Mouse (Mus musculus) right cerebral cortex, postnatal 10 days (tissue): ENCODE results near the gene Srgap2.
"Not testable (repeated sequence)": the region's sequence is repeated elsewhere in the genome, so short reads cannot be mapped to it uniquely, and the experiment has no call there.

ENCODE experiments used
- DNase-seq, 2 experiments: peaks; one replicate each; pipeline ENCODE4 v3.0.0; 2021; ENCODE audit warnings: low spot score in 2 of 2

The Srgap2 gene

GRCm38 (mm10) chr1:131527281-131528080 lies at the start of gene Srgap2, which contains the start of gene Fam72a:
Gene Srgap2 (minus strand): TSS chr1:131527352.
Gene Fam72a (plus strand): TSS chr1:131527903.
- DNase-seq = peak; percentile 99

- DNase-seq = no peak
Observed at GRCm38 (mm10) chr1:131573721-131574120, 46.6 kb upstream of the Srgap2 start.

- no peak for DNase-seq
Observed at GRCm38 (mm10) chr1:131570391-131570790, 43.2 kb upstream of the Srgap2 start.

DNA sequence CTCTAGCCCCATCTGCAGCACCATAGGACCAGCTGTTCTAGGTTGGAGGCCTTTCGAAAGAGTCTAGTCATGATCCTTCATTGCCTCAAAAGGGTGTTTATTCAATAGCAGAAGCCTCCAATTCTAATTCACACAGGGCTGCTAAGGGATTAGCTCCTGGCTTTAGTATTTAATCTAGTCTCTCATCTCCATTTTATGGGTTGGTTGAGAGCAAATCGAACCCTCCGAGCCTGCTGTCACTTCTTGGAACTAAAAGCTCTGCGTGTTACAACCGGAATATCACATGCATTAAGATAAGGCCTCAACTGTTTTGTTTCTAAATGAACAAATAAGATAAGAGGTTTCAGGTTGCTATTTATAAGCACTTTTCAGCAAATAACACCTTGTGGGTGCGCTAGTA lies 42.6 kb upstream of the Srgap2 start:
- DNase-seq = no peak

- DNase-seq = not testable (repeated sequence)
Observed at GRCm38 (mm10) chr1:131566056-131566455, 38.9 kb upstream of the Srgap2 start.

GRCm38 (mm10) chr1:131562081-131562480 lies 34.9 kb upstream of the Srgap2 start:
- DNase-seq = no peak

- DNase-seq = no peak
Observed at GRCm38 (mm10) chr1:131560500-131560899, 33.3 kb upstream of the Srgap2 start.

- DNase-seq = peak; percentile 90
Observed at GRCm38 (mm10) chr1:131555042-131555812, 28.1 kb upstream of the Srgap2 start.

DNA sequence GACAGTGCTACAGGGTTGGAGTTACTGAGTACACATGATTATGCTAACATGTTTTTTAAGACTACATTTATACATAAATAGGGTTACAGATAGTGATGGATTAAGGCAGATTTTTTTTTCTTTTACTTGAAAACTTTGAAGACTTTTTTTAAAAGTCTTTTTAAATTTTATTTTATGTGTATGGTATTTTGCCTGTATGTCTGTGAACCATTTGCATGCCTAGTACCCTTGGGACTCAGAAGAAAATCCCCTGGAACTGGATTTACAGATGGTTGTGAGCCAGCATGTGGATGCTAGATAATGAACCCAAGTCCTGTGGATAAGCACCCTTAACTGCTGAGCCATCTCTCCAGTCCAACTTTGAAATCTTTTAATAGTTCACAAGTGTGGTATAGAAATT lies 26.3 kb upstream of the Srgap2 start:
- DNase-seq = no peak

DNA sequence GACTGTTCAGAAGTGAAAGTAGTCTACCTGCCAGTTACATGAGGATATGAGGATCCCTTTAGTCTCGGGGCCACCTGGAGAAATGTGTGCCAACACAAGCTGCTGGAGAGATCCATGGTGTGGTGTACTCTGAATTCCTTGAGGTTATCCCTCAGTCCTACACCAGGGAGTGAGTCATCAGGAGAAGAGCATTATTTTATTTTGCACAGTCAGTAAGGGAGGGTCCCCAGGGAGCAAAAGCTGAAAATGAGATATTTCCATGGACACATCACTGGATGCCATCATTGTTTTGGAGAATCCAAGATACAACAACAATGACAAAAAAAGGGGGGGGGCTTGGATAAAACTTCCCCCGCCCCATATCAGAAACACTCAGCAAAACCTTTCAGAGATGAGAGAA lies 24.8 kb upstream of the Srgap2 start:
- DNase-seq = no peak

DNA sequence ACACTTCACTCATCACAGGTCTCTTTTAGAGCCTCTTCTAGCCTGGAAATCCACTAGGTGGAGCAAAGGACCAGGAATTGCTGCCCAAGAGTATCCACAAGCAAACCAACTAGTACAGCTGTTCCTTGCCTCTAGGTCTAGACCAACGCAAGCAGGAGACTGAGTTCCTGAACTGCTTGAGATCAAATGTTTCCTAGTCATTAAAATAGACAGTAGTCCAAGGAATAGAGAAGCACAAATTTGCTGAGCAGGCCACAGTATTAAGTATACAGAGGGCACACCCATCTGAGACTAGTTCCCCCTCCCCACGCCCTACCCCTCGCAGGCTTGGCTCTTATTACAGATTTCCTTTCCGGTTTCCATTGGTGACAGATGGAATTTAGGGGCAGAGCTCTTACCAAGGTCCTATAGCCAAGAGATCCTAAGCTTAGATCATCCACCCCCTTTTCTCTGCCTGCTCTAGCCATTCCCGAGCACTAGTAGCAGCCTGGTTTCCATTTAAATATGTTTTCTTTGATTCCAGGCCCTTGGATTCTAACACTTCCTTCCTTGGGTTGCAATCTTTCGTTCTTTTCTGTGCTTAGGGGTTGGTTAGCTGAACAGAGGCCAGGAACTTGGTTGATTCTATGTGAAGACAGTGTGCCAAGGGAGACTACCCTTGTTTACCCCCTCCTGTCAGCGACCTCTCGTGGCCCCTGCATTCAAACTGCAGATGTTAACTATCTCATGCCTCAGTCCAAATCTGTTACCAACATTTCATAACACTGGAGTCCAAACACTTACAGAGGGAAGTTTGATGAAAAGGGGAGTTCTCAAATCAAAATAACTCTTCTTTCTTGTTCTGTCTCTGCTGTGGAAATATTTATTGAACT lies 21.6 kb upstream of the Srgap2 start:
- DNase-seq = peak; percentile 65 to 70

DNA sequence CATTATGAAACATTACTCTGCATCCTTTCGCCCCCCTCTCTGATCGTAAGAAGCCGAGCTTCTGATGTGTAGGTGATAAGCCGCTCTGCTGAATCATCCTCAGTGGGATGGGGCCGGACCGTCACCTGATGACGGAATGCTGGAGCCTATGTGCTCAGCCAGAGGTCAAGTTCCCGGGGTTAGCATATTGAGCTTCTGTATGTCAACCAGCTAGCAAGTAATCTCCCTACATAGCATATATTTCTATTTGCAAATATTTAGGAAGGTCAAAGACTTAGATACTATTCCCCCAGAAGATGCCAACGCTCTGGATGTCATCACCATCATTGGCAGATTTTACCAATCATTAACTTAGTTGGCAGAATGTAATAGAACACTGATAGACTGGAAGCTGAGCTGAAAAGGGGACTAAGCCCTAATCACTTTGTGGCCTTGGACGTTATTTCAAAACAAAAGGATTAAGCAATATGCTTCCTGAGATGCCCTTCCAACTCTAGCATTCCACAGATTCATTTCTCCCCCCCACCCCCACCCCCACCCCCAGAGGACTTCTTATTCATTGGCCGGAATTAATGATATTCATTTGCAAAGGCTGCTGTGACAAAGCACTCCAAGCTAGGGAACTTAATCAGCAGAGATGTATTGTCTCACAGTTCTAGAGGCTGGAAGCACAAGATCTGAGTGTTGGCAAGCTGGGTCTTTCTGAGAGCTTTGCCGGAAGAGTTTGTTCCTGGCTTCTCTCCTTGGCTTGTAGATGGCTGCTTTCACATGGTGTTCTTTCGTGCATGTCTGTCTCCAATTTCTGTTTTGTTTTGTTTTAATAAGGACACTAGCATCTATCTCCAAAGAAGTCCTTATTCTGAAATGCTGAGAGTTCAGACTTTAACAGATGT lies 19.9 kb upstream of the Srgap2 start:
- peak in 1 of 2 experiments; percentile 37 for DNase-seq

- peak; percentile 68 to 78 for DNase-seq
Observed at GRCm38 (mm10) chr1:131543886-131544565, 16.9 kb upstream of the Srgap2 start.

GRCm38 (mm10) chr1:131541903-131542302 lies 14.8 kb upstream of the Srgap2 start:
- DNase-seq = no peak

- DNase-seq = no peak
Observed at GRCm38 (mm10) chr1:131541431-131541830, 14.3 kb upstream of the Srgap2 start.

DNA sequence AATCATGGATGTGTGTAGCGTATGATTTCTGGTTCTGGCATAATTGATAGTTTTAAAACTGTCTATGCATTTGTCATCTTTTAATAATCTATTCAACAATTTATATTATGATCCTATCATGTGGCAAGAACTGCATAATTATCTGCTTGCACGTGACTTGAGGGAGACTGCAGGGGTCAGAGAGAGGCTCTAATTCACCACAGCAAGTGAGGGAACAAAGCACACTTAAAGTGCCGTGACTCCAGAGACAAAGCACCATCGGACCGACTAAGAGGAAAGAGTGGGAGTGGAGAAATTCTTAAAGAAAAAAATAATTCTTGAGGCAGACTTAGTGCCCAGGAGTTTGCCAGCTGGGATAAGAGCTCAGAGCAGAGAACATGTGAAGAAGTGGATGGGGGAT lies 13.6 kb upstream of the Srgap2 start:
- DNase-seq = no peak

DNA sequence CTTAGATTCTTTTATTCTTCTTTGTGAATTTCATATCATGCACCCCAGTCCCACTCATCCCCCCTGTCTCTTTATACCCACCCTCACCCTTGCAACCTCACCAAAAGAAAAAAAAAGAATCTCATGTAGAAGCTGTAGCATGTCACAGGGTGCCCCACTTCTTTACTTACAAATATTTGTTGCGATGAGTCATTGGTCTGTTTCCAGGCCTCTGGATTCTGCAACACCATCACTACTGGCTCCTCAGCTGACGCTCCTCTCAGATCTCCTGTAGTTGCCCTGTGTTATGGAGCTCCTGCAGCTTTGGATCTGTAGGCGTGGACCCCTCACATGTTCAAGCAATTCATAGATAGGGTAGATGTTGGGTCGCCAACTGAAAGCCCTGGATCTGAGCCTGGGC lies 12.6 kb upstream of the Srgap2 start:
- no peak for DNase-seq

GRCm38 (mm10) chr1:131528561-131529166 lies 1.5 kb upstream of the Srgap2 start:
- DNase-seq = peak in 1 of 2 experiments; percentile 36

GRCm38 (mm10) chr1:131528081-131528507 lies 942 bp upstream of the Srgap2 start:
- DNase-seq = peak; percentile 60 to 73
